Mouse (Mus musculus): ENCODE data around the gene Cyp2c37. TPM values are rescaled to one million over a fixed set of nuclear protein-coding genes. Genes with fewer than 3 reads are reported as not detected.
"Not testable (repeated sequence)": the region's sequence is repeated elsewhere in the genome, so short reads cannot be mapped to it uniquely, and the experiment has no call there.

Cyp2c37 gene
- polyA plus RNA-seq (2012; ENCODE audit: insufficient read depth, insufficient read length, missing spikeins): not detected in 2 replicates

- not testable (repeated sequence) for H3K4me3 ChIP-seq (ENCODE audit: insufficient read depth, low read length); H3K4me1 ChIP-seq (ENCODE audit: control insufficient read depth, insufficient read depth, low read length); H3K27ac ChIP-seq (ENCODE audit: insufficient read depth, low read depth, low read length)
Measured at GRCm38 (mm10) chr19:39992140-39992539, at the start of gene Cyp2c37. Gene Cyp2c37 (plus strand): TSS chr19:39992424.

- H3K27ac ChIP-seq (ENCODE audit: insufficient read depth, low read depth, low read length); H3K4me3 ChIP-seq (ENCODE audit: insufficient read depth, low read length); H3K4me1 ChIP-seq (ENCODE audit: control insufficient read depth, insufficient read depth, low read length): not testable (repeated sequence)
Measured at GRCm38 (mm10) chr19:39960861-39961260, 31.4 kb upstream of the Cyp2c37 start.

DNA sequence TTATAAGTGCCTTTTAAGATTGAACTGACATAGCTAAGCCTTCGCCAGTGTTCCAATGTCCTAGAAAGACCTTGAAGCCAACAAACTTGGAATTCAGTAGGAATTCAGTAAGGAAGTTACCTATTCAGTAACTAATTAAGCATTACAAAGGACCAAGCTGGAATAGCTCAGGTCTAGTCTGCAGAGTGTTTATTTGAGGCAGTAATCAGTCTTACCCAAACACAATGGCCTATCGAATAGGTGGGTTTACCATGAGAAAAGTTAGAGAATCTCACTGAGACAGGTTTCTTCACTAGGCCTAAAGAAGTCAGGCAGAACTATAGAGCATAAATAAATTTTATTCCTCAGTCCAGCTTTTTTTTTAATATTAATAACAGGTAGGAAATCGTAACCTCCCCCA is 21.1 kb upstream of the Cyp2c37 start:
- not testable (repeated sequence) for H3K27ac ChIP-seq (ENCODE audit: insufficient read depth, low read depth, low read length); H3K4me1 ChIP-seq (ENCODE audit: control insufficient read depth, insufficient read depth, low read length); H3K4me3 ChIP-seq (ENCODE audit: insufficient read depth, low read length)

DNA sequence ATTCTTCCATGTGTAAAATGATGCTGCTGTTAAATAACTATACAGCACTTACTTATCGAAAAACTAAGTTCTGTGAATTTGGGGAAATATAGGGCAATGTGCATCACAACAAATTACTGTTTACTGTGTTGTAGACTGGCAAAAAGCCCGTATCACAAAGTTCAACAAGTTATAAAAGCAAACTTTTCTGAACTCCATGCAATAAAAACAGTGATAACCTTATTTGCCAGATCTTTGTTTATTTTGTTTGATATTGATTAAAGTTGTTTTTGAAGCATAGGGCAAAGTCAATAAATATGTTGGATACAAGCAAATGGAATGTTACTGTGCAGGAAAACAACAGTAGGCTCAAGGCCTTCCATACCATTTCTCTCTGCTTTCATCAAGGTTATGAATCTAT is 2.8 kb upstream of the Cyp2c37 start:
- Histone ChIP-seq H3K4me3 (ENCODE audit: insufficient read depth, low read length) (no peak overlapping the region), H3K4me1 (ENCODE audit: control insufficient read depth, insufficient read depth, low read length) (no peaks in the 10 kb centered on the region)
- no peak for TF ChIP-seq CTCF (IDR thresholded peaks at IDR 0.05; ENCODE audit: low read depth, low read length)
- no peak for TF ChIP-seq POLR2A (IDR thresholded peaks at IDR 0.05; ENCODE audit: borderline replicate concordance, low read depth, low read length)

More for the DNA sequence above, 2.8 kb upstream of the Cyp2c37 start:
- no peak overlapping the region for H3K27ac ChIP-seq (ENCODE audit: insufficient read depth, low read depth, low read length)

Other genes starting within 250 kb of the Cyp2c37 start
- not detected in 2 replicates for gene Cyp2c40, start 179.6 kb upstream of the Cyp2c37 start, polyA plus RNA-seq (2012; ENCODE audit: insufficient read depth, insufficient read length, missing spikeins)
- not detected in 2 replicates for gene Cyp2c69, start 105.6 kb upstream of the Cyp2c37 start, polyA plus RNA-seq (2012; ENCODE audit: insufficient read depth, insufficient read length, missing spikeins)
- gene Cyp2c54, start 81.4 kb downstream of the Cyp2c37 start, polyA plus RNA-seq (2012; ENCODE audit: insufficient read depth, insufficient read length, missing spikeins): not detected in 2 replicates
- not detected in 2 replicates for gene Cyp2c50, start 97.3 kb downstream of the Cyp2c37 start, polyA plus RNA-seq (2012; ENCODE audit: insufficient read depth, insufficient read length, missing spikeins)
- not detected in 2 replicates for gene Cyp2c70, start 194.9 kb downstream of the Cyp2c37 start, polyA plus RNA-seq (2012; ENCODE audit: insufficient read depth, insufficient read length, missing spikeins)